Mouse (Mus musculus): ENCODE results near the gene Oxa1l. TPM values are rescaled to one million over a fixed set of nuclear protein-coding genes. Genes with fewer than 3 reads are reported as not detected.

Gene Oxa1l
- total and polyA plus RNA-seq, 3 experiments: 34.2 to 134 (median 72.2) TPM

DNA sequence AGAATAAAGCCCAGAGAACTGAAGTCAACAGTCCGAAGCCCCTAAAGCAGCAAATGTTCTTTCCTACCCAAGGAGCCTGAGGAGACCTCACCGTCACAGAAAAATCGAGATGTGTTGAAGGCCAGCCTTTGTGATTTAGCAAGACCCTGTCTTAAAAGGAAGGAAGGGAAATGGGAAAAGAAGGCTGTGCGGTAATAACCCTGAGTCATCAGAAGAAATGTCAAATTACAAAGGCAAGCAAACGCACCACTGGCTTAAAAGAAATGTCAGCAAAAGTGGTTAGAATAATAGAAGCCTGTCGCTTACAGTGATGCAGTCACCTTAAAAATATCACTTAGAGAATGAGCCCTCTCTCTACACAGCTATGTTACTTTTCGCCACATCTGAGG is 37.9 kb downstream of the Oxa1l start:
- H3K4me3 ChIP-seq (ENCODE audit: low read depth, low read length): no peak overlapping the region
- no peak for ATAC-seq (ENCODE audit: extremely low read depth, insufficient number of reproducible peaks, low FRiP score, poor library complexity, severe bottlenecking)
- no peaks in the 10 kb centered on the region for H3K36me3 ChIP-seq (replicated peaks)
- no peaks in the 10 kb centered on the region for H3K4me1 ChIP-seq (ENCODE audit: insufficient read depth, low read depth, low read length)
- no peak for DNase-seq (ENCODE audit: low spot score)
- H3K27me3 ChIP-seq (ENCODE audit: insufficient read depth, low read length): peaks cover 15% of the 10 kb centered on the region; the same call in 1 of the 2 replicates
- H3K9me3 ChIP-seq (replicated peaks): no peaks in the 10 kb centered on the region
- TF ChIP-seq GATA2 (IDR thresholded peaks at IDR 0.05; ENCODE audit: borderline replicate concordance, low read depth, low read length): no peak
- TF ChIP-seq GATA1 (IDR thresholded peaks at IDR 0.05; ENCODE audit: borderline replicate concordance, low read length): no peak
- TF ChIP-seq POLR2AphosphoS5 (IDR thresholded peaks at IDR 0.05; ENCODE audit: insufficient replicate concordance, low read depth, low read length): no peak
- no peak for TF ChIP-seq CTCF (IDR thresholded peaks at IDR 0.05; ENCODE audit: low read depth, low read length)
- no peak for TF ChIP-seq TAL1 (conservative IDR thresholded peaks at IDR 0.05; ENCODE audit: low read depth, low read length)

DNA sequence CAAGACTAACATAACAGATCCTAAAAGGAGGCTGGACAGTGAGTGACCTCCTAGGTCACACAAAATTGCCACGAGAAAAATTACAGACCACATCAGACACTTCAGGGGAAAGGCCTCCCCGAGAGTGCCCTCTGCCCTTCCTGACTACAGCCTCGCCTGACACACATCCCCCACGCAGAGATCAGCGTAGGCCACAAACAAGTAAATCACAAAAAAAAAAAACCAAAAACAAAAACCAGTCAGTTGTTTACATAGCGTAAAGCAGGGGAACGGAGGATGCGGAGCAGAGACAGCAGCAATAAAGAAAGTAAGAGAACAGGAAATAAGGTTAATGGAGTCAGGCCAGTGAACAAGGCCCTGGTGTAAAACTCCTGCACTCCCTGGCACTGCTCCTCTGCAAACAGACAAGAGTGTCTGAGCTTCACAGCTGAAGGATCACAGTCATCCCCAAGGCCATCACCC is 38.3 kb downstream of the Oxa1l start:
- Histone ChIP-seq H3K4me1 (ENCODE audit: insufficient read depth, low read depth, low read length) (no peaks in the 10 kb centered on the region), H3K36me3 (replicated peaks) (no peaks in the 10 kb centered on the region), H3K9me3 (replicated peaks) (no peaks in the 10 kb centered on the region), H3K27me3 (ENCODE audit: insufficient read depth, low read length) (peaks cover 13% of the 10 kb centered on the region; the same call in 1 of the 2 replicates), H3K4me3 (ENCODE audit: low read depth, low read length) (no peak overlapping the region)
- no peak for ATAC-seq (ENCODE audit: extremely low read depth, insufficient number of reproducible peaks, low FRiP score, poor library complexity, severe bottlenecking)
- no peak for DNase-seq (ENCODE audit: low spot score)
- no peak for TF ChIP-seq POLR2AphosphoS5 (IDR thresholded peaks at IDR 0.05; ENCODE audit: insufficient replicate concordance, low read depth, low read length)
- no peak for TF ChIP-seq GATA1 (IDR thresholded peaks at IDR 0.05; ENCODE audit: borderline replicate concordance, low read length)
- TF ChIP-seq GATA2 (IDR thresholded peaks at IDR 0.05; ENCODE audit: borderline replicate concordance, low read depth, low read length): no peak
- no peak for TF ChIP-seq CTCF (IDR thresholded peaks at IDR 0.05; ENCODE audit: low read depth, low read length)
- no peak for TF ChIP-seq TAL1 (conservative IDR thresholded peaks at IDR 0.05; ENCODE audit: low read depth, low read length)

DNA sequence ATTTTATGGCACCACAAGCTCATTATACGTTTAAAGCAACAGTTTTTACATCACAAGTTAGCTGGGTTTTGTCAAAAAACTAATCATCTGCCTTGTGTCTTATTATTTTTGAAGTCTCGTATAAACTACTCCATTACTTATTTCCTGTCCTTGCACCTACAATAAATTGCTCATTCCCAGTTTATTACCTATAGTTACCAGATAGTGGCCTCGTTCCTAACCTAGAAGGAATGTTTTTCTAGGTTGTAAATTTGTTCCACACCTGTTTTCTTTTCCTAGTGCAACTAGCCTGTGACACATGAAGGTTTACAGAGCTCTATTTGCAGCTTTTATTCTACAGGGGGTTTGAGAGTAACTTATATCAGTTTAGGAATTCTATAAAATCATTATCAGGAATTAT is 41.1 kb downstream of the Oxa1l start:
- Histone ChIP-seq H3K9me3 (replicated peaks) (no peaks in the 10 kb centered on the region), H3K27me3 (ENCODE audit: insufficient read depth, low read length) (peaks cover 16% of the 10 kb centered on the region; the same call in 1 of the 2 replicates), H3K4me3 (ENCODE audit: low read depth, low read length) (no peak overlapping the region), H3K4me1 (ENCODE audit: insufficient read depth, low read depth, low read length) (no peaks in the 10 kb centered on the region), H3K36me3 (replicated peaks) (no peaks in the 10 kb centered on the region)
- no peak for DNase-seq (ENCODE audit: low spot score)
- no peak for TF ChIP-seq TAL1 (conservative IDR thresholded peaks at IDR 0.05; ENCODE audit: low read depth, low read length)
- TF ChIP-seq POLR2AphosphoS5 (IDR thresholded peaks at IDR 0.05; ENCODE audit: insufficient replicate concordance, low read depth, low read length): no peak
- TF ChIP-seq GATA1 (IDR thresholded peaks at IDR 0.05; ENCODE audit: borderline replicate concordance, low read length): no peak
- TF ChIP-seq CTCF (IDR thresholded peaks at IDR 0.05; ENCODE audit: low read depth, low read length): no peak
- no peak for TF ChIP-seq GATA2 (IDR thresholded peaks at IDR 0.05; ENCODE audit: borderline replicate concordance, low read depth, low read length)
- no peak for ATAC-seq (ENCODE audit: extremely low read depth, insufficient number of reproducible peaks, low FRiP score, poor library complexity, severe bottlenecking)

DNA sequence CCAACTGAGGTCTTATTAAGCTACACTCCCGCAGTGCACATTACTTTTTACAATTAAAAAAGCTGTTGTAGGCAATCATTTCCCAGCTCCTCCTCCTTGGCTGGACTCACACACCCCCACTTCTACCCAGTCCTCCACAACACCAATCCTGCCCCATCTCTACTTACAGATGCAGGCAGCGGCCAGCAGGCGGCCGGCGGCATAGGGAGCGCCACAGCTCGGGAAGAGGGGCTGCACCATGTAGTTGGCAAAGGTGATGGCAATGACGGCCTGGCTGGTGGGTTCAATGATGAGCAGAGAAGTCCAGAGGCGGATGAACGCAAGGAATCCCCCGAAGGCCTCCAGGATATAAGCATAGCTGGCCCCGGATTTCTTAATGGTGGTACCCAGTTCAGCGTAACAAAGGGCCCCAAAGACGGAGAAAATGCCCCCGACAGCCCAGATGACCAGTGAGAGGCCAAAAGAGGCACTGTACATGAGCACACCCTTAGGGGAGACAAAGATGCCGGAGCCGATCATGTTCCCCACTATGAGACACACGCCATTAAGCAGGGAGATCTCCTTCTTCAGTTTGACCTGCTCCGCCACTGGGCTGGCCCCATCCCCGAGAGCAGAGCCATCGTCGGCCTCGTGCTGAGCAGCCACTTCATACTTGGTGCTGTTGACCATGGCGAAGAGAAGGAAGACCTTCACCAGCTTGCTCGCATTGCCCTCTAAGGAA is 47.9 kb downstream of the Oxa1l start:
- no peak for DNase-seq (ENCODE audit: low spot score)
- H3K4me1 ChIP-seq (ENCODE audit: insufficient read depth, low read depth, low read length): peaks cover 5% of the 10 kb centered on the region; the same call in 1 of the 2 replicates

DNA sequence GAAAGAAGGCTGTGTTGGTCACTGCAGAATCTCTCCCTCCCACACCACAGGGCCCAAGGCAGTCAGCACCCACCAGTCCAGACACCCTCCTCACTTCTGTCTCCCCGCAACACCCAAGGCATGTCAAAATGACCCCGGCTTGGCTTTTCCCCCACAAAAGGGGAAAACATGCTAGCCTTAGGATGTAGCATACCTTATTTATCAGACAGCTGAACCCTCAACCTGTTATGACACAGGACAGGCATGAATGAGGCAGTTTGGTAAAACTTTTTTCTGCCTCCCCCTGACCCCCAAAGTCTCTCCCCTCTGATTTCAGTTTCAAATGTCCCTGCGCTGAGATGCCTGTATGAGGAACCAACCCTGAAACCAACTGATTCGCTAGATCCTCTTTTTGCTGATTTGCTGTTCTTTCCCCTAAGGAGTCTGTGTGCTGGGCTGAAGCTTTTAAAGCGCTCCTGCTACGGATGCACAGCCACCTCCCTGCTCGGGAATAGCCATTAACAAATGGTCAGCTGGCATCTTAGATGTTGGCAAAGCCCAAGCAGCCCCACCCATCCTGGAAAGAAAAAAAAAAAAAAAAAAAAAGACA is 48.5 kb downstream of the Oxa1l start:
- no peaks in the 10 kb centered on the region for H3K9me3 ChIP-seq (replicated peaks)
- DNase-seq (ENCODE audit: low spot score) (no peak), ATAC-seq (ENCODE audit: extremely low read depth, insufficient number of reproducible peaks, low FRiP score, poor library complexity, severe bottlenecking) (no peak)
- peaks cover 5% of the 10 kb centered on the region; the same call in 1 of the 2 replicates for H3K4me1 ChIP-seq (ENCODE audit: insufficient read depth, low read depth, low read length)
- H3K36me3 ChIP-seq (replicated peaks): no peaks in the 10 kb centered on the region
- TF ChIP-seq POLR2AphosphoS5 (IDR thresholded peaks at IDR 0.05; ENCODE audit: insufficient replicate concordance, low read depth, low read length) (no peak), GATA2 (IDR thresholded peaks at IDR 0.05; ENCODE audit: borderline replicate concordance, low read depth, low read length) (no peak), GATA1 (IDR thresholded peaks at IDR 0.05; ENCODE audit: borderline replicate concordance, low read length) (no peak), TAL1 (conservative IDR thresholded peaks at IDR 0.05; ENCODE audit: low read depth, low read length) (no peak), CTCF (IDR thresholded peaks at IDR 0.05; ENCODE audit: low read depth, low read length) (no peak)
- H3K4me3 ChIP-seq (ENCODE audit: low read depth, low read length): no peak overlapping the region
- H3K27me3 ChIP-seq (ENCODE audit: insufficient read depth, low read length): peaks cover 18% of the 10 kb centered on the region; the same call in 1 of the 2 replicates

More for the DNA sequence above, 47.9 kb downstream of the Oxa1l start:
- peaks cover 18% of the 10 kb centered on the region; the same call in 1 of the 2 replicates for H3K27me3 ChIP-seq (ENCODE audit: insufficient read depth, low read length)
- H3K9me3 ChIP-seq (replicated peaks): no peaks in the 10 kb centered on the region
- TF ChIP-seq POLR2AphosphoS5 (IDR thresholded peaks at IDR 0.05; ENCODE audit: insufficient replicate concordance, low read depth, low read length) (no peak), CTCF (IDR thresholded peaks at IDR 0.05; ENCODE audit: low read depth, low read length) (no peak), GATA1 (IDR thresholded peaks at IDR 0.05; ENCODE audit: borderline replicate concordance, low read length) (no peak), TAL1 (conservative IDR thresholded peaks at IDR 0.05; ENCODE audit: low read depth, low read length) (no peak), GATA2 (IDR thresholded peaks at IDR 0.05; ENCODE audit: borderline replicate concordance, low read depth, low read length) (no peak)
- ATAC-seq (ENCODE audit: extremely low read depth, insufficient number of reproducible peaks, low FRiP score, poor library complexity, severe bottlenecking): no peak
- no peaks in the 10 kb centered on the region for H3K36me3 ChIP-seq (replicated peaks)
- no peak overlapping the region for H3K4me3 ChIP-seq (ENCODE audit: low read depth, low read length)
